Mouse (Mus musculus) limb, embryonic 13.5 days (tissue): ENCODE results near the gene Fermt1. TPM values are rescaled to one million over a fixed set of nuclear protein-coding genes. Genes with fewer than 3 reads are reported as not detected.
A peak's percentile ranks its signal among the peaks of the same experiment; 100 is the strongest.

Experiments used
- ATAC-seq: fragments of 200-750 bp; cut with Nextera tagmentation; 2 replicates; pipeline ENCODE4 v1.8.0; 2017; ENCODE audit warnings: low read depth, moderate number of reproducible peaks, moderate TSS enrichment; ENCODE audit not compliant: low FRiP score
- H3K27ac ChIP-seq: fragments of 300-500 bp; sonication (generic); 2 replicates; pipeline ENCODE4 v1.5.1; 2015; ENCODE audit warnings: inconsistent platforms, mild to moderate bottlenecking, moderate library complexity
- H3K27me3 ChIP-seq: fragments of 300-500 bp; sonication (generic); 2 replicates; pipeline ENCODE4 v1.6.1; 2015; ENCODE audit warnings: mild to moderate bottlenecking, inconsistent platforms
- H3K36me3 ChIP-seq: fragments of 300-500 bp; sonication (generic); 2 replicates; pipeline ENCODE4 v1.6.1; 2015; ENCODE audit warnings: inconsistent platforms, mild to moderate bottlenecking, moderate library complexity
- H3K4me1 ChIP-seq: fragments of 300-500 bp; sonication (generic); 2 replicates; pipeline ENCODE4 v1.6.1; 2015; ENCODE audit warnings: inconsistent platforms
- H3K4me2 ChIP-seq: fragments of 300-500 bp; sonication (generic); replicated peaks from 2 replicates; pipeline ENCODE4 v1.6.1; 2015; ENCODE audit warnings: inconsistent platforms, mild to moderate bottlenecking, moderate library complexity
- H3K4me3 ChIP-seq: fragments of 300-500 bp; sonication (generic); 2 replicates; pipeline ENCODE4 v1.5.1; 2015; ENCODE audit warnings: moderate library complexity, mild to moderate bottlenecking, inconsistent platforms
- H3K9ac ChIP-seq: fragments of 300-500 bp; sonication (generic); 2 replicates; pipeline ENCODE4 v1.6.1; 2015; ENCODE audit warnings: mild to moderate bottlenecking, inconsistent platforms
- H3K9me3 ChIP-seq: fragments of 300-500 bp; sonication (generic); 2 replicates; pipeline ENCODE4 v1.6.1; 2016; ENCODE audit warnings: inconsistent platforms
- WGBS: fragments of 180-500 bp; shearing (Covaris S2); methylation state at CpG from one replicate; pipeline ENCODE4 v1.1.7; 2015; 5-methylcytosine and 5-hydroxymethylcytosine counted together
- polyA plus RNA-seq: library from polyadenylated mRNA; unstranded; fragments of >200 nt; fragmentation: Nextera tagmentation; extraction: Ambion mirVana; gene quantifications from 2 replicates; pipeline ENCODE4 v1.2.1, GENCODE M21; 2015

Gene Fermt1
- polyA plus RNA-seq = 13.0 and 20.1 TPM in 2 replicates

- H3K36me3 ChIP-seq = no peaks in the 10 kb centered on the region
- 4% methylated on average over 35 of the region's 37 CpGs for WGBS
- ATAC-seq = peak; percentile 64
- H3K4me1 ChIP-seq = peaks cover 14% of the 10 kb centered on the region
- H3K4me2 ChIP-seq = peak within 1 kb of the TSS; percentile 69
- peaks cover 56% of the 10 kb centered on the region for H3K27me3 ChIP-seq
- H3K4me3 ChIP-seq = peak within 1 kb of the TSS; percentile 46
- peak within 1 kb of the TSS; percentile 55; the same call in 1 of the 2 replicates for H3K27ac ChIP-seq
- H3K9me3 ChIP-seq = no peaks in the 10 kb centered on the region
- H3K9ac ChIP-seq = peak within 1 kb of the TSS; percentile 50
Measured at GRCm38 (mm10) chr2:132945326-132946207, at the start of gene Fermt1. Gene Fermt1 (minus strand): TSS chr2:132945906.

DNA sequence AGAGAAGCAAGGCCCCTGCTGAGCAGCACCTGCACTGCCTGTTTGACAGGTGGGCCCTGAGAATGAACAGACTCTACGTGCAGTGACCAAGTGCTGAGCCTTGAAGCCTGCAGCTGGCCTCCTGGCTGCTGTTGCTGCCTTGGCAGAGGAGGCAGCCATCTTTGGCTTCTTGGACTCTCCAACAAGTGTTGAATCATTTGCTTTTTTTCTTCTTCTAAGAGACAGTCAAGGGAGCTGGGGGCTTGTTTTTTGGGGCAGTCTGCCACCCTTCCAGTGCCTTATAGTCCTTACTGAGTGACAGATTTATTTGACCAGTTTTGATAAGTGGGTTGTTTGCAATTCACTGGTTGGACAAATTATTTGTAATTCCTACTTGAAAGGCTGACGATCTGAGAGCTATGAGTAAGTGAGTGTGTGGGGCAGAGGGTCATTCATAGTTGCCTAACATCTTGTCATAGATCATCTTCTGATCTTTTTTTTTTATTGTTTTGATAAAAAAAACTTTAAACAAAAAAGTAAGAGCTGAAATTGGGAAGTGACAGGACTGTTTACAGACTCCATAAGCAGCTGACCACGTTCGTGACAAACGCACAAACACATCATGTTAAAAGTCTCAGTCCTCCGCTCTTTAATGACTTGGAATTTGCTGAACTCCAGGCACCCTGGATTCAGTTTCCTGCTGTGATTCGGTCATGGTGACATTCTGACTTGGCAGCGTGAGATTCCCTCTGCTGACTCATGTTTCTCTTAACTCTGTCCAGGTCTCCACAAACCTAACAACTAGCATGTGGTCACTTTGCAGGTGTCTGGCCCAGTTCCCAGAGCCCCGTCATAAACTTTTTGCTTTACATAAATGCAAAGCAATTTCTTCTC, 47.2 kb upstream of the Fermt1 start:
- Histone ChIP-seq H3K4me2 (0 out of 2 replicates have a peak overlapping the region, but pooled peaks have one; percentile 14), H3K27ac (no peak overlapping the region), H3K4me3 (no peak overlapping the region), H3K27me3 (no peaks in the 10 kb centered on the region), H3K36me3 (no peaks in the 10 kb centered on the region), H3K9ac (no peak overlapping the region), H3K4me1 (peaks cover 18% of the 10 kb centered on the region), H3K9me3 (no peaks in the 10 kb centered on the region)
- WGBS = 28% methylated on average over 9 of the region's 9 CpGs
- ATAC-seq = peak; percentile 81

DNA sequence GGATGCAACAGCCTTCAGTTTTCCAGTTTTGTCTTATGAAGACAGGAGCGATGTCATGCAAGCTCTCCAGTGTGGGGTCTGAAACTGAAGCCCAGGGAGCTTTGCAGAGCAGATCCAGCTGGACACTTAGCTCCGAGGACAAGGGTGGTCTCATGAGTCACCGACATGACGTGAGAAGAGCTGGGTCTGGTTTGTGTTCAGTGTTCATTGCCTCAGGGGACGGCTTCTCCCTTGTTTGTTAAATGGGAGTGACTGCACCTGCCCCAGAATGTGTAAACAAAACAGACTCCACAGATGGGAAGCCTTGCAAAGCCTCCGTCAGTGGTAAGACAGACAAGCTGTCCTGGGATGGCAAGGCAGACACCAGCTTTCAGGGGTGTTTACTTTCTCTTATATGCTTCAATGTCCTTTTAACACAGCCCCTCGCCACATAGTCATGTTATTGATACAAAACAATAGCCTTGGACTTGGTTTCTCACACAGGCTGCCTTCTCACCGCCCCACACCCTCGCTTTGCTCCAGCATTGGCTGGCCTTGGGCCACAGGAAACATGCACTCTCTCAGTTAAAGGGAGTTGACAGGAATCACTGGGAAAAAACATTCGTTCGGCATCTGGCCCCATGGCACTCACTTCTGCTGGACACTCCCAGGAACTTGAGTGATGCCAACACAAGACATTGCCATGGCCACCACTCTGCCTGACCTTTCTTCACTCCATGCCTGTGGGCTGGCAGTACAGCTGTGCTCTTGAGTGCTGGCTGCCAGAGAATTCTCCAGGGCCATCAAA, 44.3 kb upstream of the Fermt1 start:
- no peak overlapping the region for H3K27ac ChIP-seq
- no peak overlapping the region for H3K4me3 ChIP-seq
- ATAC-seq = no peak
- H3K4me1 ChIP-seq = peaks cover 18% of the 10 kb centered on the region
- no peaks in the 10 kb centered on the region for H3K36me3 ChIP-seq
- WGBS = 54% methylated on average over 11 of the region's 11 CpGs
- no peaks in the 10 kb centered on the region for H3K9me3 ChIP-seq
- H3K9ac ChIP-seq = no peak overlapping the region
- no peaks in the 10 kb centered on the region for H3K27me3 ChIP-seq
- H3K4me2 ChIP-seq = no peak overlapping the region

GRCm38 (mm10) chr2:132973346-132973745, 27.6 kb upstream of the Fermt1 start:
- no peak for ATAC-seq
- WGBS = 75% methylated on average over 2 of the region's 2 CpGs
- no peak overlapping the region for H3K4me3 ChIP-seq

GRCm38 (mm10) chr2:132970772-132971173, 25.1 kb upstream of the Fermt1 start:
- Histone ChIP-seq H3K36me3 (no peaks in the 10 kb centered on the region), H3K4me2 (no peak overlapping the region), H3K27ac (no peak overlapping the region), H3K9me3 (no peaks in the 10 kb centered on the region), H3K27me3 (0 out of 2 replicates have a peak, but pooled peaks cover 4% of the 10 kb centered on the region), H3K9ac (no peak overlapping the region), H3K4me1 (peaks cover 3% of the 10 kb centered on the region; the same call in 1 of the 2 replicates), H3K4me3 (no peak overlapping the region)
- ATAC-seq = 0 out of 2 replicates have a peak, but pooled peaks have one; percentile 44
- 25% methylated on average over 4 of the region's 4 CpGs for WGBS

More at GRCm38 (mm10) chr2:132973346-132973745, 27.6 kb upstream of the Fermt1 start:
- H3K4me2 ChIP-seq = no peak overlapping the region
- H3K4me1 ChIP-seq = peaks cover 3% of the 10 kb centered on the region; the same call in 1 of the 2 replicates
- H3K9ac ChIP-seq = no peak overlapping the region
- 0 out of 2 replicates have a peak, but pooled peaks cover under 1% of the 10 kb centered on the region for H3K27me3 ChIP-seq
- no peaks in the 10 kb centered on the region for H3K36me3 ChIP-seq
- no peak overlapping the region for H3K27ac ChIP-seq
- H3K9me3 ChIP-seq = no peaks in the 10 kb centered on the region

GRCm38 (mm10) chr2:132957786-132958185, 12.1 kb upstream of the Fermt1 start:
- 64% methylated on average over 1 of the region's 1 CpGs for WGBS
- Histone ChIP-seq H3K27me3 (no peaks in the 10 kb centered on the region), H3K4me1 (no peaks in the 10 kb centered on the region), H3K4me2 (no peak overlapping the region), H3K9ac (no peak overlapping the region), H3K36me3 (no peaks in the 10 kb centered on the region), H3K9me3 (no peaks in the 10 kb centered on the region), H3K4me3 (no peak overlapping the region), H3K27ac (no peak overlapping the region)
- ATAC-seq = no peak

DNA sequence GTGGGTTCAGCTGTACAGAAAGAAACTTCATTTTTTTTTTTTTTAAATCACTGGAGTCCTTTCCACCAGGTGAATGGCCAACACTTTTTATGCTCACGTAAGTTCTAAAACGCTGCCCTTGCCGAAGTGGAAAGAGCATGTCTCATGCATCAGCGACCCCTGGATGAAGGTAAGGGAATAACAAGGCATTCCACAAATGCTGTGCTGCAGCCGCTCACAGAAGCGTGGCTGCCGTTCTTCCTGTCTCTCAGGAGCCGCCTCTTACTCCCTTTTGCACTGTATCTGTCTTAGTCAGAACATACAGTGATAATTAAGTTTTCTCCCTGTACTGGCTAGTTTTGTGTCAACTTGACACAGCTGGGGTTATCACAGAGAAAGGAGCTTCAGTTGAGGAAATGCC, 6.5 kb upstream of the Fermt1 start:
- H3K36me3 ChIP-seq = no peaks in the 10 kb centered on the region
- H3K27ac ChIP-seq = no peak overlapping the region
- no peak overlapping the region for H3K9ac ChIP-seq
- no peak for ATAC-seq
- peaks cover 19% of the 10 kb centered on the region for H3K27me3 ChIP-seq
- no peak overlapping the region for H3K4me3 ChIP-seq
- 3% methylated on average over 8 of the region's 8 CpGs for WGBS
- H3K4me2 ChIP-seq = 0 out of 2 replicates have a peak overlapping the region, but pooled peaks have one; percentile 11
- H3K9me3 ChIP-seq = no peaks in the 10 kb centered on the region
- H3K4me1 ChIP-seq = no peaks in the 10 kb centered on the region

GRCm38 (mm10) chr2:132948174-132948573, 2.5 kb upstream of the Fermt1 start:
- H3K4me2 ChIP-seq = no peak overlapping the region
- H3K4me1 ChIP-seq = peaks cover 14% of the 10 kb centered on the region
- H3K27me3 ChIP-seq = peaks cover 57% of the 10 kb centered on the region
- 81% methylated on average over 7 of the region's 7 CpGs for WGBS
- no peak for ATAC-seq
- no peaks in the 10 kb centered on the region for H3K36me3 ChIP-seq
- no peak overlapping the region for H3K27ac ChIP-seq
- H3K9me3 ChIP-seq = no peaks in the 10 kb centered on the region
- no peak overlapping the region for H3K9ac ChIP-seq
- H3K4me3 ChIP-seq = no peak overlapping the region

DNA sequence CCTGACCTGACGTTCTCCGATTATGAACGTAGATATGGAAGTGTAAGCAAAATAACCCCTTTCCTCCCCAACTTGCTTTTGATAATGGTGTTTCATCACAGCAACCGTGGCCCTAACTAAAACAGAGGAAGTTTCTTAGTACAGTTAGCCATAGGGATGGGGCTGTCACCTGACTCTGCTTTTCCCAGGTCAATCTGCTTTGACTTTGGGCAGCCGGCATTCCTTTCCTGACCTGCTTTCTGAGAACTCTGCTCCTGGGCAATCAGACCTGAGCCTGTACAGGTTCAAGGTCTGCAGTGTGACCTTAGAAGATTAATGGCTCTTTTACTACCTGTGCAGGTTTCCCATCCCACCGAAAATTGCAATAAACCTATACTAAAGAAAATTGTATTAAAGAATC, 1.3 kb upstream of the Fermt1 start:
- WGBS = 64% methylated on average over 6 of the region's 6 CpGs
- Histone ChIP-seq H3K4me1 (peaks cover 14% of the 10 kb centered on the region), H3K4me3 (no peak overlapping the region), H3K27me3 (peaks cover 62% of the 10 kb centered on the region), H3K27ac (no peak overlapping the region), H3K9me3 (no peaks in the 10 kb centered on the region), H3K9ac (no peak overlapping the region), H3K4me2 (no peak overlapping the region), H3K36me3 (no peaks in the 10 kb centered on the region)
- ATAC-seq = no peak

GRCm38 (mm10) chr2:132944711-132945325, 888 bp downstream of the Fermt1 start:
- no peaks in the 10 kb centered on the region for H3K9me3 ChIP-seq
- WGBS = 7% methylated on average over 24 of the region's 24 CpGs
- peaks cover 14% of the 10 kb centered on the region for H3K4me1 ChIP-seq
- no peak for ATAC-seq
- no peaks in the 10 kb centered on the region for H3K36me3 ChIP-seq
- peak overlapping the region; percentile 50 for H3K9ac ChIP-seq
- peak overlapping the region; percentile 46 for H3K4me3 ChIP-seq
- peak overlapping the region; percentile 69 for H3K4me2 ChIP-seq
- H3K27ac ChIP-seq = peak overlapping the region; percentile 55; the same call in 1 of the 2 replicates
- peaks cover 53% of the 10 kb centered on the region for H3K27me3 ChIP-seq

DNA sequence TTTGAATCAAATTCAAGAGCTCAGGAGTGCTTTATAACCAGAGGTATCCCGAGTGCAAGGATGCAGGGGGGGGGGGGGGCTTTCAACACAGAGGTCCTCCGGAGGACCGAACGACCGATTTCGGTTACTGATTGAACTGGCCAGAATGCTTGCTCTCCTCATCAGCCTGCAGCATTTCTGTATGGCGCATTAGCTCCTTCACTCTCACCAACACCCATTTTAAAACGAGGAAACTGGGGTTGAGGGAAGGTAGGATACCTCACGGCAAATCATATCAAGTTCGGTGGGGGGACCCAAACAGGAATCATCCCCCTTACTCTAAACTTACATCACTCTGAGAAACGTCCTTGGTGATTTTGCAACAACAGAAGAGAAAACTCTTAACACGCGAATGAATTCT, 1.7 kb downstream of the Fermt1 start:
- peak overlapping the region; percentile 11 for H3K4me3 ChIP-seq
- peaks cover 14% of the 10 kb centered on the region for H3K4me1 ChIP-seq
- peak overlapping the region; percentile 6; the same call in 1 of the 2 replicates for H3K27ac ChIP-seq
- H3K27me3 ChIP-seq = peaks cover 53% of the 10 kb centered on the region
- H3K4me2 ChIP-seq = peak overlapping the region; percentile 16; the same call in 1 of the 2 replicates
- no peak for ATAC-seq
- WGBS = 27% methylated on average over 13 of the region's 13 CpGs
- H3K36me3 ChIP-seq = no peaks in the 10 kb centered on the region
- H3K9me3 ChIP-seq = no peaks in the 10 kb centered on the region
- H3K9ac ChIP-seq = no peak overlapping the region
